Mouse (Mus musculus) E14TG2a.4 (cell line): Measurements from ENCODE around the gene Gm5538.

Experiments
- H3K27me3 ChIP-seq: 2 replicates; pipeline ENCODE4 v1.6.1; 2014; ENCODE audit warnings: low read length, control low read depth; ENCODE audit not compliant: insufficient read depth
- H3K36me3 ChIP-seq: 2 replicates; pipeline ENCODE4 v1.6.1; 2014; ENCODE audit warnings: low read length, control low read depth; ENCODE audit not compliant: insufficient read depth
- H3K4me1 ChIP-seq: replicated peaks from 2 replicates; pipeline ENCODE4 v1.6.1; 2014; ENCODE audit warnings: low read depth, low read length, control low read depth
- H3K4me3 ChIP-seq: replicated peaks from 2 replicates; pipeline ENCODE4 v1.5.1; 2014; ENCODE audit warnings: mild to moderate bottlenecking, low read length
- H3K9me3 ChIP-seq: 2 replicates; pipeline ENCODE4 v1.6.1; 2014; ENCODE audit warnings: low read length, control low read depth
- CTCF ChIP-seq: conservative IDR thresholded peaks from 2 replicates; pipeline ENCODE4 v1.5.1; 2014; ENCODE audit warnings: low read length
- NANOG ChIP-seq: IDR thresholded peaks from 2 replicates; pipeline ENCODE4 v1.6.1; 2014; ENCODE audit warnings: borderline replicate concordance, low read length, mixed read lengths
- POU5F1 ChIP-seq: IDR thresholded peaks from 2 replicates; pipeline ENCODE4 v1.6.1; 2014; ENCODE audit warnings: low read length, borderline replicate concordance

Gene Gm5538

DNA sequence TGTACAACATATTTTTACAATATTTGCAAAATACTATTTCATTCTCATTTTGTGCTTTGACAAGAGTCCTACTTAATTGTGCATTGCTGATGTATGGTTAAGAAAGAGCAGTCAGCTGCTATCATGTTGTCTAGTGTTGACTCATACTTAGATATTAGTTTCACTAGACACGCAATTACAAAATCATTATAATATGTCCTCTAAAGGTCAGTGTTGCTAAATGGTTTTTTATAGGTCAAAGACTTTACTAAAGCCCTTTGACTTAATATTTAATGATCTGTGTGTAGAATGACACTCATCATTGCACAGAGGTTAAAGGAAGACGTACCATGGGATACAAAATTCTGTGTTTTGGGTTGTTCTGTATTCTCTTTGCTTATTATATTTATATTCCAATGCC is at the start of gene Gm5538:
TSS of gene Gm5538 (plus strand) at position 301 of the 400 bp plus-strand sequence.
- TF ChIP-seq CTCF = no peak
- TF ChIP-seq NANOG = no peak
- TF ChIP-seq POU5F1 = no peak
- Histone ChIP-seq H3K27me3 (no peaks in the 10 kb centered on the region), H3K4me1 (no peaks in the 10 kb centered on the region), H3K4me3 (no peak within 1 kb of the TSS), H3K36me3 (no peaks in the 10 kb centered on the region), H3K9me3 (no peaks in the 10 kb centered on the region)

DNA sequence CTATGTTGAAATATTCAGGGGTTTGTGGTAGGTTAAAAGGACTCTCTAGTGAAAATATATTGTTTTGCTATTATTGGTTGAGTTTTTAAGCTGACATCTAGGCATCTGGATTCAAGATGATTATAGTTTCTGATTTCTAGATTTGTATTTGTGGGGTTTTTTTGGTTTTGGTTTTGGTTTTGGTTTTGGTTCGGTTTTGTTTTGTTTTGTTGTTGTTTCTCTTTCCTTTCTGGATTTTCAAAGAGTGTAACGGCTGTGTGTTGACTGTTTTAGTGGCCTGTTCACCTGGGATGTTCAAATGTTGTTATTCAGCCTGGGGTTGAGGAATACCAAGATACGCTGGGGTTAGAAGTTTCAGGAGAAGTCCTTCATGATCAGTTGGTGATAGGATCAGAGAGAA is 32.2 kb upstream of the Gm5538 start:
- peaks cover 8% of the 10 kb centered on the region; the same call in 1 of the 2 replicates for H3K9me3 ChIP-seq
- H3K27me3 ChIP-seq = no peaks in the 10 kb centered on the region
- H3K4me1 ChIP-seq = no peaks in the 10 kb centered on the region
- H3K4me3 ChIP-seq = no peak overlapping the region
- no peaks in the 10 kb centered on the region for H3K36me3 ChIP-seq
- TF ChIP-seq POU5F1 (no peak), CTCF (no peak), NANOG (no peak)

GRCm38 (mm10) chr3:59702614-59703110 is 26.9 kb upstream of the Gm5538 start:
- Histone ChIP-seq H3K4me3 (no peak overlapping the region), H3K4me1 (no peaks in the 10 kb centered on the region), H3K36me3 (no peaks in the 10 kb centered on the region), H3K9me3 (peaks cover 8% of the 10 kb centered on the region; the same call in 1 of the 2 replicates), H3K27me3 (no peaks in the 10 kb centered on the region)
- no peak for TF ChIP-seq POU5F1
- no peak for TF ChIP-seq NANOG
- TF ChIP-seq CTCF = no peak

DNA sequence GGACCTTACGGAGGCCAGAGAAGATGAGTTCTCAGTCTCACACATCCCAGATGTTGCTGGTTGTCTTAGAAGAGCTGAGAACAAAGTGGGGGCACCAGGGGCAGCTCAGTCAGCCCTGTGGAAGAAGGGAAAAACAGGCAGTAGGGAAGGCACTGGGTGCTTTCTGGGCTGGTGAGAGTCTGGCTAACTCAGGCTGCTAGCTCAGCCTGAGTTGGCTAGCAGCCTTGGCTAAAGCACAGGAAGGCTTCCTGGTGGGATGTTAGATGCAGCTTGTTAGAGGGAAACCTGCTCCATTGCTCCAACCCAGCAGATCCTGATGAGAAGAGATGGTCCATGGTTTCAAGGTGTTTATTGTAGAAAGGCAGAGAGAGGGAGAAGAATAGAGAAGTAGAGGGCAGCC is 10.3 kb downstream of the Gm5538 start:
- H3K9me3 ChIP-seq = no peaks in the 10 kb centered on the region

DNA sequence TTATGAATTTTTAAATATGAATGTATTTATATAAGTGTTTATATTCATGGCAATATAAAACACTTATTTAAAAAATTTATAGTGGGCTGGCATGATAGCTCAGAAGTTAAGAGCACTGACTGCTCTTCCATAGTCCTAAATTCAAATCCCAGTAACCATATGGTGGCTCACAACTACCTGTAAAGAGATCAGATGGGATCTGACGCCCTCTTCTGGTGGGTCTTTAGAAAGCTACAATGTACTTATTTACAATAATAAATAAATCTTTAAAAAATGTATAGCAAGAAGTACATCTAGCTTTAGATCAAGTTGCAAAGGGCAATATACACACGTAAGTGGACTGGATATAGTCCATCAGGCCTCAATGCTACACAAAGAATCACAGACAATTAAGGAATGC is 14.6 kb downstream of the Gm5538 start:
- H3K36me3 ChIP-seq = no peaks in the 10 kb centered on the region
- no peak overlapping the region for H3K4me3 ChIP-seq
- no peaks in the 10 kb centered on the region for H3K27me3 ChIP-seq
- no peaks in the 10 kb centered on the region for H3K9me3 ChIP-seq
- peak; percentile 20; the same call in 1 of the 2 replicates for TF ChIP-seq CTCF
- TF ChIP-seq NANOG = no peak
- no peaks in the 10 kb centered on the region for H3K4me1 ChIP-seq

More for the DNA sequence above, 10.3 kb downstream of the Gm5538 start:
- H3K4me1 ChIP-seq = no peaks in the 10 kb centered on the region
- no peak overlapping the region for H3K4me3 ChIP-seq
- TF ChIP-seq NANOG (no peak), POU5F1 (no peak), CTCF (no peak)
- H3K27me3 ChIP-seq = no peaks in the 10 kb centered on the region
- no peaks in the 10 kb centered on the region for H3K36me3 ChIP-seq
